Mouse (Mus musculus) heart, embryonic 13.5 days (tissue): ENCODE measurements around the gene Glycam1. TPM values are rescaled to one million over a fixed set of nuclear protein-coding genes. Genes with fewer than 3 reads are reported as not detected.

ENCODE experiments used
- ATAC-seq: fragments of 200-750 bp; cut with Nextera tagmentation; 2 replicates; pipeline ENCODE4 v1.8.0; 2017; ENCODE audit warnings: moderate TSS enrichment; ENCODE audit not compliant: insufficient number of reproducible peaks, low FRiP score, low TSS enrichment; ENCODE audit errors: extremely low read depth
- H3K27ac ChIP-seq: fragments of 300-500 bp; sonication (generic); replicated peaks from 2 replicates; pipeline ENCODE4 v1.5.1; 2015; ENCODE audit warnings: moderate library complexity, mild to moderate bottlenecking, inconsistent platforms
- H3K27me3 ChIP-seq: fragments of 300-500 bp; sonication (generic); replicated peaks from 2 replicates; pipeline ENCODE4 v1.6.1; 2015; ENCODE audit warnings: mild to moderate bottlenecking, inconsistent platforms
- H3K36me3 ChIP-seq: fragments of 300-500 bp; sonication (generic); 2 replicates; pipeline ENCODE4 v1.6.1; 2015; ENCODE audit warnings: mild to moderate bottlenecking, inconsistent platforms
- H3K4me1 ChIP-seq: fragments of 300-500 bp; sonication (generic); 2 replicates; pipeline ENCODE4 v1.6.1; 2015; ENCODE audit warnings: inconsistent platforms
- H3K4me2 ChIP-seq: fragments of 300-500 bp; sonication (generic); 2 replicates; pipeline ENCODE4 v1.6.1; 2015; ENCODE audit warnings: inconsistent platforms, mild to moderate bottlenecking, moderate library complexity
- H3K4me3 ChIP-seq: fragments of 300-500 bp; sonication (generic); 2 replicates; pipeline ENCODE4 v1.5.1; 2015; ENCODE audit warnings: moderate library complexity, mild to moderate bottlenecking, inconsistent platforms
- H3K9ac ChIP-seq: fragments of 300-500 bp; sonication (generic); 2 replicates; pipeline ENCODE4 v1.6.1; 2015; ENCODE audit warnings: inconsistent platforms, mild to moderate bottlenecking, moderate library complexity
- H3K9me3 ChIP-seq: fragments of 300-500 bp; sonication (generic); 2 replicates; pipeline ENCODE4 v1.6.1; 2016; ENCODE audit warnings: inconsistent platforms
- WGBS: fragments of 180-500 bp; shearing (Covaris S2); methylation state at CpG from one replicate; pipeline ENCODE4 v1.1.7; 2015; ENCODE audit warnings: mixed read lengths; 5-methylcytosine and 5-hydroxymethylcytosine counted together
- polyA plus RNA-seq: library from polyadenylated mRNA; unstranded; fragments of >200 nt; fragmentation: Nextera tagmentation; extraction: Ambion mirVana; gene quantifications from 2 replicates; pipeline ENCODE4 v1.2.1, GENCODE M21; 2015

The Glycam1 gene
- polyA plus RNA-seq, 1 experiment from 2014 or later, result not detected

GRCm38 (mm10) chr15:103518600-103519385, 46.1 kb downstream of the Glycam1 start:
- Histone ChIP-seq H3K27me3 (no peaks in the 10 kb centered on the region), H3K36me3 (no peaks in the 10 kb centered on the region), H3K4me3 (no peak overlapping the region), H3K4me2 (peak overlapping the region; percentile 8; the same call in 1 of the 2 replicates), H3K9me3 (no peaks in the 10 kb centered on the region), H3K27ac (0 out of 2 replicates have a peak overlapping the region, but pooled peaks have one; percentile 6), H3K4me1 (peaks cover 24% of the 10 kb centered on the region), H3K9ac (peak overlapping the region; percentile 11; the same call in 1 of the 2 replicates)
- WGBS, result 9% methylated on average over 5 of the region's 5 CpGs
- no peak for ATAC-seq

- Histone ChIP-seq H3K27ac (peak overlapping the region; percentile 65), H3K4me1 (peaks cover 29% of the 10 kb centered on the region), H3K9ac (peak overlapping the region; percentile 65), H3K4me2 (peak overlapping the region; percentile 74), H3K9me3 (no peaks in the 10 kb centered on the region), H3K27me3 (0 out of 2 replicates have a peak, but pooled peaks cover 9% of the 10 kb centered on the region), H3K4me3 (peak overlapping the region; percentile 47), H3K36me3 (no peaks in the 10 kb centered on the region)
- ATAC-seq, result no peak
- 16% methylated on average over 3 of the region's 3 CpGs for WGBS
Observed at GRCm38 (mm10) chr15:103514914-103515313, 50.0 kb downstream of the Glycam1 start.

- peak overlapping the region; percentile 47 for H3K4me3 ChIP-seq
- no peaks in the 10 kb centered on the region for H3K9me3 ChIP-seq
- H3K4me2 ChIP-seq, result peak overlapping the region; percentile 74
- peak overlapping the region; percentile 70 for H3K9ac ChIP-seq
- 4% methylated on average over 10 of the region's 10 CpGs for WGBS
- H3K4me1 ChIP-seq, result peaks cover 23% of the 10 kb centered on the region
- peak; percentile 81; the same call in 1 of the 2 replicates for ATAC-seq
- H3K36me3 ChIP-seq, result no peaks in the 10 kb centered on the region
- no peak overlapping the region for H3K27ac ChIP-seq
- 0 out of 2 replicates have a peak, but pooled peaks cover 9% of the 10 kb centered on the region for H3K27me3 ChIP-seq
Observed at GRCm38 (mm10) chr15:103514119-103514518, 50.8 kb downstream of the Glycam1 start.

- Histone ChIP-seq H3K4me1 (peaks cover 18% of the 10 kb centered on the region), H3K4me2 (peak overlapping the region; percentile 74), H3K27me3 (0 out of 2 replicates have a peak, but pooled peaks cover 9% of the 10 kb centered on the region), H3K9ac (peak overlapping the region; percentile 70), H3K4me3 (peak overlapping the region; percentile 47), H3K36me3 (no peaks in the 10 kb centered on the region), H3K9me3 (no peaks in the 10 kb centered on the region), H3K27ac (no peak overlapping the region)
- no peak for ATAC-seq
- 6% methylated on average over 7 of the region's 7 CpGs for WGBS
Observed at GRCm38 (mm10) chr15:103513621-103514031, 51.3 kb downstream of the Glycam1 start.

Other genes starting within 250 kb of the Glycam1 start
- gene Zfp385a, start 225.0 kb downstream of the Glycam1 start, polyA plus RNA-seq, result 8.3 and 8.9 TPM in 2 replicates
- gene Itga5, start 198.3 kb downstream of the Glycam1 start, polyA plus RNA-seq, result 76.4 and 78.0 TPM in 2 replicates
- gene Gtsf1, start 134.6 kb downstream of the Glycam1 start, polyA plus RNA-seq, result 41.5 and 52.4 TPM in 2 replicates
- not detected in 2 replicates for gene Gtsf2, start 116.6 kb downstream of the Glycam1 start, polyA plus RNA-seq
- 1.9 and 2.0 TPM in 2 replicates for gene Nckap1l, start 111.3 kb downstream of the Glycam1 start, polyA plus RNA-seq
- gene Pde1b, start 62.0 kb downstream of the Glycam1 start, polyA plus RNA-seq, result 2.7 and 4.2 TPM in 2 replicates
- gene Ppp1r1a, start 27.1 kb downstream of the Glycam1 start, polyA plus RNA-seq, result 77.8 and 86.8 TPM in 2 replicates
- not detected in 2 replicates for gene Mucl1, start 190.4 kb upstream of the Glycam1 start, polyA plus RNA-seq